Mouse (Mus musculus) embryo, embryonic 10 days (tissue): ENCODE measurements around the gene Adra2b.

Experiments
- DNase-seq: peaks from one replicate; pipeline ENCODE4 v3.0.0-alpha.2; 2015; ENCODE audit warnings: low spot score

The Adra2b gene

GRCm38 (mm10) chr2:127362459-127363281 lies at the start of gene Adra2b:
Gene Adra2b (plus strand): TSS chr2:127363208.
- peak; percentile 95 for DNase-seq

- peak; percentile 31 for DNase-seq
These were observed 49.1 kb upstream of the Adra2b start for GRCm38 (mm10) chr2:127313878-127314277.

GRCm38 (mm10) chr2:127314467-127315154 lies 48.4 kb upstream of the Adra2b start:
- no peak for DNase-seq

GRCm38 (mm10) chr2:127315155-127315470 lies 47.9 kb upstream of the Adra2b start:
- no peak for DNase-seq

GRCm38 (mm10) chr2:127316431-127316830 lies 46.6 kb upstream of the Adra2b start:
- no peak for DNase-seq

GRCm38 (mm10) chr2:127318136-127318535 lies 44.9 kb upstream of the Adra2b start:
- no peak for DNase-seq

GRCm38 (mm10) chr2:127319071-127319470 lies 43.9 kb upstream of the Adra2b start:
- no peak for DNase-seq

GRCm38 (mm10) chr2:127322671-127323285 lies 40.2 kb upstream of the Adra2b start:
- DNase-seq: no peak

GRCm38 (mm10) chr2:127323667-127324066 lies 39.3 kb upstream of the Adra2b start:
- DNase-seq: no peak

- no peak for DNase-seq
These were observed 38.6 kb upstream of the Adra2b start for GRCm38 (mm10) chr2:127324456-127324855.

GRCm38 (mm10) chr2:127328090-127328851 lies 34.7 kb upstream of the Adra2b start:
- peak; percentile 17 for DNase-seq

GRCm38 (mm10) chr2:127332807-127333570 lies 30.0 kb upstream of the Adra2b start:
- no peak for DNase-seq

GRCm38 (mm10) chr2:127333945-127334603 lies 28.9 kb upstream of the Adra2b start:
- DNase-seq: no peak

- no peak for DNase-seq
These were observed 27.9 kb upstream of the Adra2b start for GRCm38 (mm10) chr2:127335078-127335541.

GRCm38 (mm10) chr2:127335767-127336496 lies 27.1 kb upstream of the Adra2b start, which contains the start of gene Dusp2:
Gene Dusp2 (plus strand): TSS chr2:127336159.
- DNase-seq: peak; percentile 64

GRCm38 (mm10) chr2:127336497-127336832 lies 26.5 kb upstream of the Adra2b start:
- no peak for DNase-seq

GRCm38 (mm10) chr2:127336885-127337284 lies 26.1 kb upstream of the Adra2b start:
- no peak for DNase-seq

- no peak for DNase-seq
These were observed 25.5 kb upstream of the Adra2b start for GRCm38 (mm10) chr2:127337531-127337930.

GRCm38 (mm10) chr2:127338012-127338411 lies 25.0 kb upstream of the Adra2b start:
- no peak for DNase-seq

GRCm38 (mm10) chr2:127338416-127338815 lies 24.6 kb upstream of the Adra2b start, which contains the start of gene Astl:
Gene Astl (plus strand): TSS chr2:127338639.
- DNase-seq: no peak
